Mouse (Mus musculus) monocyte, adult 2 months (primary cell): Measurements from ENCODE around the gene Foxn2.
"Not testable (repeated sequence)": the region's sequence is repeated elsewhere in the genome, so short reads cannot be mapped to it uniquely, and the experiment has no call there.

Experiments
- DNase-seq, 2 experiments: peaks; one replicate each; pipeline ENCODE4 v3.0.0; 2022; ENCODE audit warnings: low spot score in 2 of 2, low read depth in 1 of 2

Gene Foxn2

DNA sequence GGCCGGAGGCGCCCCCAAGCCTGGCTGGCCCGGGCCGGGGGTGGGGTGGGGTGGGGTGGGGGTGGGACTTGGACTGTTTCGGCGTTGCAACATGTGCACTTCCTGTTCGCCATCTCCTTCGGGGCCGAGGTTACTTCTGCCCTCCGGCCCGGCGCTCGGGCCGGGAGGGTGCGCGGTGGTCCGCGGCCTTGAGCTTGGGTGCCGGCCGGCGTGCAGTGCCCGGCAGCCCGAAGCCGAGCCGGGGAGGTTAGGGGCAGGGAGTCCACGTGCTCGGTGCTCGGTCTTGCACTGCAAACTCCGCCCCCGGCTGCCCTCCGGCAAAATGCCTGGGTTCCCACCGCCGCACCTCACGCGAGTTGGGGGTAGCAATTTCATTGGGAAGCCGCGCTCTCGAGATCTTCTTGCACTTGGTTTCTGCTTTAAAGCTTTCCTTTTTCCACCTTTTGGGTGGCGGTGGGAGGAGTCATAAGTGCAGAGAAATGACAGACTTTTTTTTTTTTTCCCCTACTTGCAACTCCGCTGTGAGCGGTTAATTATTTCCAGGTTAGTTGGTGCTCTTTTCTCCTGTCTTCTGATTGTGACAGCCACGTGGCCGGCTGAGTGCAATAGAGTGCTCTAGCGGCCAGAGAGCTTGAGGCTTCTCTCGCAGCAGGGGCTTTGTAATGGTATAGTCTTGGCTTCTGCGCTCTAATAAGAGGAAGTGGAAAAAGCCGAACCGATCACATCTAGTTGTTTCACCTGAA is 1.1 kb downstream of the Foxn2 start:
- DNase-seq = peak in 1 of 2 experiments; percentile 42

DNA sequence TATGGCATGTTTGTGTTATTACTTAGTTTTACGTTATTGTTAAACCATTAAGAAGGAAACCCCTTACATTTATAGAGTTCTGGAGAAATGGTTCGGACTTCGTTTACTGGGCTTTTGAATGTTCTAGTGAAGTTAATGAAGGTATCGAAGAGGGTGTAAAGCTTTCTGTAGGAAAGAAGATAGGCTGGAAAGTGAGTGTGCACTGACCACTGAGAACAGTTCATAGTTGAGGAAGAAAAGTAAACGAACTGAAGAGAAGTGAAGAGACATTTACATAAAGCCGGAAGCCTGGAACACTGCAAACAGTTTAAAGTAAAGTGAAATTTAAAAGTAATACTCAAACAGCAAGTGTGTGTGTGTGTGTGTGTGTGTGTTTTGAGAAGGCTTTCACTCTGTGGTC is 2.1 kb downstream of the Foxn2 start:
- no peak for DNase-seq

DNA sequence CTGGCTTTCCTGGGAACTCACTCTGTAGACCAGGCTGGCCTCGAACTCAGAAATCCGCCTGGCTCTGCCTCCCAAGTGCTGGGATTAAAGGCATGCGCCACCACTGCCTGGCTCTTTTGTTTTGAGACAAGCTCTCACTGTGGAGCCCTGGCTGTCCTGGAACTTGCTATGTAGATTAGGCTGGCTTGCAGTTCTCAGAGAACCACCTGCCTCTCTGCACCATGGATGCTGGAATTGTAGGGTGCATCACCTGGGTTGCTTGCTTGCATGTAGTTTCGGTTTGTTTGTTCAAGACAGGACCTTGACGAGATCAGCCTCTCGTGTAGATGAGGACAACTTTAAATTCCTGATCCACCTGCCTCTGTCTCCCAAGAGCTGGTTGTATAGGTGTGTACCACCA is 2.7 kb downstream of the Foxn2 start:
- DNase-seq = no peak

DNA sequence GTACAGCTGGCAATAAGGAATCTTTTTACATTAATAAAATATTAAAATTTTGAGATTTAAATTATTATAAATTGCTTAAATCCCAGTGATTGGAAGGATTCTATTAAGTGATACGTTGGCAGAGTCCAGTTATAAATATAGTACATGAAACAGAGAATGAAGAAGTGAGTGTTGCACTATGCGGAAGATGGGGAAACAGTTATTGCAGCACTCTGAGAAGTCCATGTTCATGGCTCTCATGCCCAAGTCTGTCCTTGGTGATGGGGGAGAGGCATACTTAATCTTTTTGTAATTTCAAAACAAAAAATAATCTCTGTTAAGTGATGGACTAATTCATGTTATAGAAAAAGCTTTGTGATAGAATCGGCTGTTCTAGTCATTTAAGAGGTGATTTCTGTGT is 17.6 kb downstream of the Foxn2 start:
- DNase-seq = peak; percentile 26 to 34

DNA sequence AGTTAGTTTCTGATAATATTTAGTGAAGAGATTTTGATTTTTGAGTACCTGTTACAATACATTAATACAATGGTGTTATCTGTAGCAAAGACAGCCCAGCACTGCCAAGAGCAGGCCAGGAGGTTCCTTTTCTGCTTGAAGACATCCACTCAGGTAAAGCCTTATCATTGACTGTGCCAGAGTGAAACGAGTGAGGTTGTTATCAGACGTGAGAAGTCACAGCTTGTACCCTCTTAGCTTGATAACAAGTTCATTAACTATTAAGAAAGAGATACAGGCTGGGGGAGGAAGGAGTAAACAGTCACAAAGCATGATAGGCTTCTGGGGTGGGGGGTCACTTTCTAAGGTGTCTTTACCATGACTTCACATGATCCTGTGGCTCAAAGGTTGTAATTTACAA is 19.0 kb downstream of the Foxn2 start:
- DNase-seq = no peak

DNA sequence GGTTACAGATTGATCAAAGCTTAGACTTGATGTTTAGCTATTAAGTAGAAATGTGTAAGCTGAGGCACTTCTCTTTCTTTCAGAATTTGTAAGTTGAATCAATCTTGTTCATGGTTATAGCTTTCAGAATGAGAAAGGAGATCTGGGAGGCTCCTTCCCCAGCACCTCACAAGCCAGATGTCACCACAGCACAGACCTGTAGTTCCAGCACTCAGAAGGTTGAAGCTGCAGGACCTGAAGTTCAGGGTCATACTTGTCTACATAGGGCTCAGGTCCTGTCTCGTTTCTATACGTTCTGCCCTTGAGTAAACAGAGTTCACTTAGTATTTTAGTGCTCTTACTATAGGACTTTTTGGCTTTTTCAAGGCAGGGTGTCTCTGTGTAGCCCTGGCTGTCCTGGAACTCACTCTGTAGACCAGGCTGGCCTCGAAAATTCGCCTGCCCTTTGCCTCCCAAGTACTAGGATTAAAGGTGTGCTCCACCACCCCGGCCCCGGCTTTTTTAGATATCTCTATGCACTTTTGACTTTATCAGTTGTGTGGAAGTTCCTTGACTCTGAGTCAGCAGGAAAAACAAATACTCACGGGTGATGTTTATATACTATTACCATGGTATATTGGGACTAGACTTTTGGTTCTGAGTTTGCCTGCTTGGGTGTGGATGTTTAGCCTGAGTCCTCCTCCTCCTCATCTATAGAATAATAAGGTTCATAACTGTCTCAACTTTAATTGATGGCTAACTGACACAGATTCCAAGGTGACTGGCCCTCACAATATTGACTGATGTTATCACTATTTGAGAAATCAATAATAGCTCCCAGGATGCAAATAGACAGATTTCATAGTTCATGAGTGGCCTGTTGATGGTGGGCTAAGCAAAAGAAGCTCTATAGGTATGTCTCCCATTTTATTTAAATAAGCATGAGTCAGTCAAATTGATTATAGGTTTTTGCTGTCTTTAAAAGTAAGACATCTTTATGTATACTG is 19.7 kb downstream of the Foxn2 start:
- no peak for DNase-seq

DNA sequence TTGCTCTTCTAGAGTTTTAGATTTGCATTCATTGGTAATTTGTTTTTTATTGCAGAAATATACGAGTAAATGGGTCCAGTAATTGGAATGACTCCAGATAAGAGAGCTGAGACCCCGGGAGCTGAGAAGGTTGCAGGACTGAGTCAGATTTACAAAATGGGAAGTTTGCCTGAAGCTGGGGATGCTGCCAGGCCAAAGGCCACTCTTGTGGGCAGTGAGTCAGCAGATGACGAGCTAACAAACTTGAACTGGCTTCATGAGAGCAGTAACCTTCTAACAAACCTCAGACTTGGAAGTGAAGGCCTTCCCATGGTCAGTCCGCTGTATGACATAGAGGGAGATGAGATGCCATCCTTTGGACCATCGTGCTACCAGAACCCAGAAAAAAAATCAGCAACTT is 22.1 kb downstream of the Foxn2 start:
- peak; percentile 62 to 63 for DNase-seq

DNA sequence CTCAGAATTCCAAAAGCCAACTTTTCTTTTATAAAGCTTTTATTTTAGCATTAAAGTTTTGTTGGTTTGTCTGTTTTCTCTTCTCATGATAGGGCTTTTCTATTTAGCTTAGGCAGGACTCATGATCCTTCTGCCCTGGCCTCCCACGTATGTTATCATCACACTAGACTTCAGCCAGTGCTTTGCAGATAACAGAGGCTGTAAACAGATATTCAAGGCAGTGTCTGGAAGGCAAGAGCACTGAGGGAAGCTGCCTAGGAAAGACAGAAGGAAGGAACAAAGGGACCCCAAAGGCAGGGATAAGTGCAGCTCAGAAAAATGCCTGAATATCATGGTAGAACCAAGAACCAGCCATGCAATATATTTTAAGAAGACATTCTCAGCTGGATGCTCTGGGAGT is 26.1 kb downstream of the Foxn2 start:
- DNase-seq = no peak

DNA sequence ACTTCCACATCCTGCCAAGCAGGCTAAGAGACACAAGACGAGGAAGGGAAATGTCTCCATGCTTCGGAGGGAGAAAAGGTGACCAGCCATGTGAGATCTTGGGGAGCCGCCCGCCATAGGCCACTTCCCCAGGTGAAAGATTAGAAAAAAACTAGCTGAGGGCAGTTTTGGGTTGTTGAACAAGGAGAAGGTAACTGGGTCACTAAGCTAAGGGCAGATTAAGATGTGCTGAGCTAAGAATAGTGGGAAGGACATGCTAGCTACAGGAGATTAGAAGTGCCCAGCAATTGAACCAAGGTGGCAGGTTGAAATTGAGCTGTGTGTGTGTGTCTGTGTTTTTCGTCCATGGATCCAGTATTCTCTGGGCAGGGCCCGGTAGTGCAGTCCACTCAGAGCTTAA is 27.2 kb downstream of the Foxn2 start:
- no peak for DNase-seq

DNA sequence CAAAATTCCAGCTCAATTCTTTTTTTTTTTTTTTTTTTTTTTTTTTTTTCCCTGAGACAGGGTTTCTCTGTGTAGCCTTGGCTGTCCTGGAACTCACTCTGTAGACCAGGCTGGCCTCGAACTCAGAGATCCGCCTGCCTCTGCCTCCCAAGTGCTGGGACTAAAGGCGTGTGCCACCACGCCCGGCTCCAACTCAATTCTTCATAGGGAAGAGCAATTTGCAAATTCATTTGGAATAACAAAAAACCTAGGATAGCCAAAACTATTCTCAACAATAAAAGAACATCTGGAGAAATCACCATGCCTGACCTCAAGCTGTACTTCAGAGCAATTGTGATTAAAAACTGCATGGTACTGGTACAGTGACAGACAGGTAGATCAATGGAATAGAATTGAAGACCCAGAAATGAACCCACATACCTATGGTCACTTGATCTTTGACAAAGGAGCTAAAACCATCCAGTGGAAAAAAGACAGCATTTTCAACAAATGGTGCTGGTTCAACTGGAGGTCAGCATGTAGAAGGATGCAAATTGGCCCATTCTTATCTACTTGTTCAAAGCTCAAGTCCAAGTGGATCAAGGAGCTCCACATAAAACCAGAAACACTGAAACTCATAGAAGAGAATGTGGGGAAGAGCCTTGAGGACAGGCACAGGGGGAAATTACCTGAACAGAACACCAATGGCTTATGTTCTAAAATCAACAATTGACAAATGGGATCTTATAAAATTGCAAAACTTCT is 28.3 kb downstream of the Foxn2 start:
- DNase-seq = not testable (repeated sequence)

DNA sequence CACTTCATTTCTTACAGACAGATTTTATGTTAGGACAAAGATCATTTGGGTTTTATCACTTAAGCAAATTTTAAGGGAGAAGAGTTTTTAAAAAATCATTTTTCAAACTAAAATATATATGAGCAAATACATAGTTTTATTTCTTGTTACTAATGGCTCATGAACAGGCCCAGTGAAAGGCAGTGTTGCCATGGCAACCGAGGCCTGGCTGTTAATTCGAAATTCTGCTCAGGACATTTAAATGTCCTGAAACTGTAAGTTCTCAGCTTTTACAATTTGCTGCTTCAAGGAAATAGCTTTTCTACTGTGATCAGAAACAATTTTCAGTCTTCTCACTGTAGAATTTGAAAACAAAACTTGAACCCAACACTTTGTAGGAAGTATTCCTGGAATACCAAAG is 33.3 kb downstream of the Foxn2 start:
- DNase-seq = no peak

DNA sequence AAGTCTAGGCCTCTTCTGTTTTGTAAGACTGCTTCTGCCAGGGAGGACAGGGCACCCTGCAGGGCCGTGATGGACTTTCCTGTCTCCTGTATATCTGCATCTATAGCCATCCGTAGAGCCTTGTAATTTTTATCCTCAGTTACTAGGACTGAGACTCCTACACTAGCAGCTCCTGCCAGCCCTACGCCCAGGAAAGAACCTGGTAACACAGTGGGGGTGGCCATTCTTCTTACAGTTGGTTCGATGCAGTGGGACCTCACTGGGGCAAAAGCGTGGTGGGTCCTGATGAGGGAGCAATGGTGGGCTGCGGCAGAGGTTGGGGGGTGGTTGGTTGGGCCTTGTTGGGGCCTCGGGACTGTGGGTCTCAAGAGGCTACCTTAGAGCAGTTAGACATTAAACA is 36.7 kb downstream of the Foxn2 start:
- no peak for DNase-seq

DNA sequence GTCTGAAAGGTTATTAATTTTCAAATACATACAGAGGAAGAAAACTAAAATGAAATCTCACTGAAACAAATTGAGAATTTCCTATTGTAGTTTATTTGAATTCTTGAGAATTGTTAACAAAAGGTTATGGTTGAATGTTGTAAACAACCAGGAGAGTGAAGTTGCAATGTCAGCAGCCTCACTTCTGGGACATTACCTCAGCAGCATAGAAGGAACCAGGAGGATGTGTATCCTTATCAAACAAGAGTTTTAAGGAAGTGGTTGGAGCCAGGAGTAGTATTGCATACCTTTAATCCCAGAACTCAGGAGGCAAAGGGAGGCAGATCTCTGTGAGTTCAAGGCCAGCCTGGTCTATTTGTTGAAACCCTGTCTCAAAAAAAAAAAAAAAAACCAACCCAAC is 37.2 kb downstream of the Foxn2 start:
- no peak for DNase-seq

DNA sequence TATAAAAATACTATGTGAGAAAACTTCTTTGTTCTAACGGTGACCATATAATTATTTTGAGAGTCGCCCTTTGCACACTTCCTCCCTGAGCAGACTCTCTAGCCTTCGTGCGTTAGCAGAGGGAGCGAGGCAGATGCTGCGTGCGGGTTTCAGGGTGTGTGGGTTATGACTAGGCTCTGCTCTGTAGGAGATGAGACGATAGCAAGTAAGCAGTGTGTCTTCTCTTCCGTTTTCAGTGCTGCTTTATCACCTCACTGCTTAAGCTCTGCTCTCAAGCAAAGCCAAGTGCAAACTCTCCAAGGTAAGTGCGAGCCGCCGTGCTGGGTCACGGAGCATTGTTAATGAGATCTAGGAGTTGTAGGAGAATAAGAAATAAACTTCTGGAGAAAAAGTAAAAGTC is 38.5 kb downstream of the Foxn2 start:
- DNase-seq = no peak

DNA sequence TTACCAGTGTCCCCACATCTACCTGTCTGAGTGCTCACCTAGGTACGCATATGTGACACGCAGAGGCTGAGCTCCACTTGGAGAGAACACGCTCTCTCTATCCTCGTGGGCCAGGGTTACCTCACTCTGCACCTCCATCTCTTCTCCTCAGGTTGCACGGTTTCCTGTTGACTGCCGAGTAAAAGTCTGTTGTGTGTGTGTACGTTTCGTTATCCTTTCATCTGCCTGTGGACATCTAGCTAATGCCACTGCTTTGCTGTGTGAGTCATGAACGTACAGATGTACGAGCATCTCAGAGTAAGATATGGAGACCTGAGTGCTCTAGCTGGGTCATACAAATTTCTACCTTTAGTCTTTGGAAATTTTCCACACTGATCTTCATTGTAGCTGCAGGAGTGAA is 39.9 kb downstream of the Foxn2 start:
- no peak for DNase-seq

DNA sequence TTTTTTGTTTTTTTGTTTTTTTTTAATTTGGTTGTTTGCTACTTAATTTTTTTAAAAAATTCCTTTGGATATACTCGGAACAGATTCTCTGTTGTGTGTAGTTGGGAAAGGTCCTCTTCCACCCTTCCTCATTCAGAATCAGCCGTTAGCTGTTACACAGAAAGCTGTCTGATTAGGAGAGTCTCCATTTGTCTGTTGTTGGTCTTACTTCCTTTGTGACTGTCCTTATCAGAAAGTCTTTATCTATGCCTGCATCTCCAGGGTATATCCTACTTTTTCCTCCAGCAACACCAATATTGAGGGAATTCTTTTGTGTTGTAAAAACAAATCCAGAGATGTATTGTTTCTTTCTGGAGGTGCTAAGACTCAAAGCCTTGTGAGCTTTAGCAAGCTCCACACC is 40.6 kb downstream of the Foxn2 start:
- no peak for DNase-seq

DNA sequence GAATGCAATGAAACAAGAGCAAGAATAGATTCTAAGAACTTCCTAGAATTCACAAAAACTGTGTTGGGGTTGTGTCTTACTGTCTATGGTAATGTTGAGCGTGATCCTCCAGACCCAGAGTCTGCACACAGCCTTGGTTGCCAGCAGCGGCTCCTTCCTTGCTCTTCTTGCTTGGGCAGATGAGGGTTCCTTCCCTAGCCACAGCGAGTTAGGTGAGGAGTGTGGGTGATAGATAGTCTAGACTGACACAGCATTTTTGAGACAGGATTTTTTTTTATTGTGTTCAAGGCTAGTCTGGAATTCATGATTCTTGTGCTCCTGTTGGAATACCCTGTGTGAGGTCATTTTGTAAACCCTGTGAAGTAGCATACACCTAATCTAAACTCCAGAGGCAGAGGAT is 41.1 kb downstream of the Foxn2 start:
- no peak for DNase-seq

DNA sequence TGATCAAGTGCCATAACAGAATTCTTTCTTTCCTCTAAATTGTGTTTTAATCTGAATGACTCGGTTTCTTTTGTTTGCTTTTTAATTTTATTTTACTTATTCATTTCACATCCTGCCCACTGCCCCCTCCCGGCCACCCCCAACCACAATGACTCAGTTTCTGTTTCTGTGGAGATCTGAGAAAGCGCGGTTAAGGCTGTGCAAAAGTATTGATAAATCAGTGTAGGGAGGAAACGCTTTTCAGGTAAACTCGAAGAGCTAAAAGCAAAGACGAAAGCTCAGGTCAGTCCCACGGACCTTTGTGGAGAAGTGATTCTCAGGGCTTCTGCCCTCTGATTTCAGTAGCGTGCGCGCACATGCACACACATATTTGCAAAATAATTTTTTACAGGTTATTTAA is 44.0 kb downstream of the Foxn2 start:
- no peak for DNase-seq

DNA sequence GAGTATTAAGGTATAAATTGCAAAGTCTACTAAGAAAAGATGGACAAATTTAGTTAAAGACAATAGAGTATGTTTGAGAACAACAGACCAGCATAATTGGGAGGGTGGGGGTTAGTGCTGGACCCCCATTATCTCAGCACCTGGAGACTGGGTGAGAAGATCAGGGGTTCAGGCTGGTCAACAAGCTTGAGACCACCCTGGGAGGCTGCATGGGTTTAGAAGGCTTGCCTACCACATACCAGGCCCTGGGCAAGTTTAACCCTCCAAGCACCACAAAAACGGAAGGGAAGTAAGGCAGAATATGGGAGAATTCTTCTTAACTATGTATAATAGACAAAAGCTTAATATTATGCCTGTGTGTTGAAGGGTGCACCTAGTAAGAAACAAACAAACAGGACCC is 44.4 kb downstream of the Foxn2 start:
- no peak for DNase-seq

DNA sequence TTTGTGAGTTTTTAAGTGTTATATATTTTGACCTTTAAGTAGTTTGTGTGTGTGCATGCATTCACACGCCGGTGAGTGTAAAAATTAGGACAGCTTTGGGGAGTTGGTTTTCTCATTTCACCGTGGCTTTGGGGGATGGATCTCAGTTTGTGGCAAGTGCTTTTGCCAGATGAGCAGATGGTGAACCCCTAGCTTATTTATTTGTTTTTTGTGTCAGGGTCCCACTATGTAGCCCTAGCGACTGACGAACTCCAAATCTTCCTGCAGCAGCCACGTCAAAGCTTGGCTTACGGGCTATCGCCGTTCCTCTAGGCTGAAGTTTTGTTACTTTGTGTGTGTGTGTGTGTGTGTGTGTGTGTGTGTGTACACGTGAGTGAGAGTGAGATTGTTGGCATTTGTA is 50.0 kb downstream of the Foxn2 start:
- DNase-seq = no peak

DNA sequence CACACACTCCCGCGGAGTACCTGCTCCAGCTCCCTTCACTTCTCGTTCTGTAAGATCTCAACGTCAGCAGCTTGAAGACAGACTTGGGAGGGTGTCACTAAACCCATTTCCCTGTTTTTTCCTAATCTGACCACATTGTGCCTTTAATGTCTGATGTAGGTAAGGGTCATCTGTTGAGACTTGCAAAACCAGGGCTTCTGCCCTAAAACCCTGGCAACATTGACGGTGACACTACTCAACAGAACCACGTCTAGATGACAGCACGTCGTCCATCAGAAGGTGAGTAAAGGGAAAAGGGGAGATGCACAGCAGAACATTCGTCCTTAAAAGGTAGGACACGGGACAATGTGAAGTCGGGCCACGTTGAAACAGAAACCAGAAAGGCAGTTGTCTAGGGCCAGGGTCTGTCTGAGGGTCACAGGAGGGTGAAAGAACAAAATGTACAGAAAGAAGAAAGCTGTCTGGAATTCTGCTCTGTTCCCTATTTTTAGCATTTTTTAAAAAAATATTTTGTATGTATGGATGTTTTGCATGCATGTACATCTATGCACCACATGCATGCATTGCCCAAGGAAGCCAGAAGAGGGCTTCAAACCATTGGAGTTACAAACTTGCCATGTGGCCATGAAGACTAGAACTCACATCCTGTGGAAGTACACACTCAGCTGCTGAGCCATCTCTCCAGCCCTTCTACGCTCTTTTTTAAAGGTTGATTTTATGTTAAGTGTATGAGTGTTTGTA is 51.0 kb downstream of the Foxn2 start:
- DNase-seq = no peak
